Mouse (Mus musculus): ENCODE measurements around the gene Apbb2.

DNA sequence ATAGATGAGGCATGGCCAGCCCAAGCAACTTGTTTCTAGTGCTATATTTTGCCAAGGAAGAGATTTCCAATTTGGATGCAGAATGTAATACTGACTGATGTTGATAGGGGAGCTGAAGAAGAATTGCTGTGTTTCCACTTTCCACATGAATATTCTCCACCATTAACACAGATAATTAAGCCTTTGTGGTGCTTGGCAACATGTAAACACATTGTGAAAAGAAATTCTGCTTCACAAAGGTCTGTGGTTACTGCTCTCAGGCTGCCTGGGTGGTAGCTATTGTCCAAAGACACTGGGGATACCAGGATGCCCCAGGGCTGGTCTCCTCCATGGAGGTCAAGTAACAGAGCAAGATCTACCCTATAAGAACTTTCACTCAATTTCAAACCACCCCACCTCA, 190.5 kb downstream of the Apbb2 start:
- no peak for TF ChIP-seq CTCF (IDR thresholded peaks at IDR 0.05; ENCODE audit: borderline replicate concordance, extremely low read depth, insufficient read depth, insufficient read length)
- no peak for TF ChIP-seq POLR2A (IDR thresholded peaks at IDR 0.05; ENCODE audit: borderline replicate concordance, extremely low read depth, insufficient read depth, insufficient read length, poor library complexity, severe bottlenecking)
